Mouse (Mus musculus) embryonic fibroblast, embryonic 13.5 days (primary cell): Measurements from ENCODE around the gene Tmem74b.

Experiments used
- CTCF ChIP-seq: IDR thresholded peaks from 2 replicates; pipeline ENCODE4 v1.5.1; 2011; ENCODE audit warnings: mild to moderate bottlenecking, control low read depth, low read length, moderate library complexity, borderline replicate concordance; ENCODE audit not compliant: insufficient read depth
- POLR2A ChIP-seq: IDR thresholded peaks from 2 replicates; pipeline ENCODE4 v1.6.1; 2011; ENCODE audit warnings: low read depth, mild to moderate bottlenecking, control low read depth, low read length, moderate library complexity

- TF ChIP-seq CTCF: no peak
- TF ChIP-seq POLR2A: no peak
Measured at GRCm38 (mm10) chr2:151716318-151717055, 14.7 kb downstream of the Tmem74b start.
